Mouse (Mus musculus) heart, embryonic 11.5 days (tissue): ENCODE data around the gene Glyctk. TPM values are rescaled to one million over a fixed set of nuclear protein-coding genes. Genes with fewer than 3 reads are reported as not detected.
A peak's percentile ranks its signal among the peaks of the same experiment; 100 is the strongest.

ENCODE experiments used
- ATAC-seq: fragments of 200-750 bp; cut with Nextera tagmentation; replicated peaks from 2 replicates; pipeline ENCODE4 v1.8.0; 2017; ENCODE audit warnings: moderate library complexity; ENCODE audit not compliant: insufficient number of reproducible peaks, low FRiP score, low TSS enrichment
- H3K27ac ChIP-seq: fragments of 300-500 bp; sonication (generic); 2 replicates; pipeline ENCODE4 v1.5.1; 2014; ENCODE audit warnings: mild to moderate bottlenecking, low read depth, low read length
- H3K27me3 ChIP-seq: fragments of 300-500 bp; sonication (generic); 2 replicates; pipeline ENCODE4 v1.6.1; 2014; ENCODE audit warnings: mild to moderate bottlenecking, low read length, mixed read lengths; ENCODE audit not compliant: control insufficient read depth, insufficient read depth
- H3K36me3 ChIP-seq: fragments of 300-500 bp; sonication (generic); 2 replicates; pipeline ENCODE4 v1.6.1; 2014; ENCODE audit warnings: mild to moderate bottlenecking, low read length, moderate library complexity, mixed read lengths; ENCODE audit not compliant: control insufficient read depth, insufficient read depth
- H3K4me1 ChIP-seq: fragments of 300-500 bp; sonication (generic); 2 replicates; pipeline ENCODE4 v1.6.1; 2014; ENCODE audit warnings: low read length; ENCODE audit not compliant: control insufficient read depth, insufficient read depth
- H3K4me2 ChIP-seq: fragments of 300-500 bp; sonication (generic); 2 replicates; pipeline ENCODE4 v1.6.1; 2014; ENCODE audit warnings: mild to moderate bottlenecking, moderate library complexity
- H3K4me3 ChIP-seq: fragments of 300-500 bp; sonication (generic); 2 replicates; pipeline ENCODE4 v1.5.1; 2014; ENCODE audit warnings: low read depth, low read length
- H3K9ac ChIP-seq: fragments of 300-500 bp; sonication (generic); 2 replicates; pipeline ENCODE4 v1.6.1; 2014; ENCODE audit warnings: mild to moderate bottlenecking, low read depth, low read length, moderate library complexity
- H3K9me3 ChIP-seq: fragments of 300-500 bp; sonication (generic); replicated peaks from 2 replicates; pipeline ENCODE4 v1.6.1; 2016; ENCODE audit warnings: low read length; ENCODE audit not compliant: control insufficient read depth
- WGBS: fragments of 180-500 bp; shearing (Covaris S2); extraction: QIAGEN DNeasy Blood & Tissue Kit; methylation state at CpG from one replicate; pipeline ENCODE4 v1.1.7; 2014; ENCODE audit not compliant: insufficient replicate concordance; 5-methylcytosine and 5-hydroxymethylcytosine counted together
- polyA plus RNA-seq: library from polyadenylated mRNA; unstranded; fragments of >200 nt; fragmentation: Nextera tagmentation; extraction: Ambion mirVana; gene quantifications from 2 replicates; pipeline ENCODE4 v1.2.1, GENCODE M21; 2014

The Glyctk gene
- polyA plus RNA-seq, 1 experiment from 2014 or later: 0.57 TPM

DNA sequence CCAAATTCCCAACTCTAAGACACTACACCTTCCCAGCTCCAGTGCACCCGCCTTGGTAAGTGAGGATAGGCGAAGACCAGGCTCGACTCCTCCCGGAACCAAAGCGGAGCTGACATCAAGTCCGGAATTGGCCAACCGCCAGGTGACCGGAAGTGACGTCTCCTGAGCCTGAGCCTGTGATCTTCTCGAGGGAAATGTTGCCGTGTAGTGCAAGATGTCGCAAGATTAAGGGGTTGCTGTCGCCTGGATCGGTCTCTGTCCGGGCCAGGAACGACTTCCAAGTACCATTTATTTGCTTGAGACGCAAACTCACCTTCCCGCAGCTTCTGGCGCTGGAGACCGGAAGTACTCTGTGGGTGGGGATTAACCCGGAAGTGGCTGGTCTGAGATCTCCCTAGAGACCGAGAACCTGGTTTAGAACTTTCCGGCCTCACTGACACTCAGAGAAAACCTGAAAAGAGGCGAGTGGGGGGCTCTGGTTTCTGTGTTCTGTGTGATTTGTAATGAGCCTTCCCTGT, 1.9 kb upstream of the Glyctk start:
- no peaks in the 10 kb centered on the region for H3K27me3 ChIP-seq
- H3K4me3 ChIP-seq: peak overlapping the region; percentile 51
- no peaks in the 10 kb centered on the region for H3K9me3 ChIP-seq
- WGBS: 2% methylated on average over 24 of the region's 24 CpGs
- peak; percentile 84 for ATAC-seq
- H3K4me1 ChIP-seq: peaks cover 5% of the 10 kb centered on the region; the same call in 1 of the 2 replicates
- peak overlapping the region; percentile 84 for H3K27ac ChIP-seq
- H3K9ac ChIP-seq: peak overlapping the region; percentile 77
- H3K4me2 ChIP-seq: peak overlapping the region; percentile 69
- H3K36me3 ChIP-seq: no peaks in the 10 kb centered on the region

DNA sequence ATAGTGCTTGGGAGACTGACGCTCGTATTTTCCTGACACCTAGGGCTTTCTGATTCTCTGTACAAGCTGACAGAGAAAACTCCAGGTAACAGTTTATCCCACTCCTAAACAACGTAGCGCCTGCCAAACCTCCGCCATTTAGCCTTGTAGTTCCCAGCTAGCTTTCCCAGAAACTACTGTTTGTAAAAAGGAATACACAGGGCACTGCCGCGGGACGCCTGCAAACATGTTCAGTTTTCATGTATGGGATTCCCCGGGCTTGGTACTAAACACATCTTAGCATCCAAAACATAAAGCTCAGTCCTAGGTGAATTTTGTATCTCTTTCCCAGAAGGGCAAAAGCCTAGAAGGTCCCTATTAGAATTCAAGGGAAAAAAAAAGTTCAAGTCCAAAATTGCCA, 1.3 kb upstream of the Glyctk start:
- no peak for ATAC-seq
- Histone ChIP-seq H3K9ac (no peak overlapping the region), H3K9me3 (no peaks in the 10 kb centered on the region), H3K4me1 (peaks cover 5% of the 10 kb centered on the region; the same call in 1 of the 2 replicates), H3K27me3 (no peaks in the 10 kb centered on the region), H3K4me3 (no peak overlapping the region), H3K36me3 (no peaks in the 10 kb centered on the region), H3K27ac (no peak overlapping the region), H3K4me2 (peak overlapping the region; percentile 69)
- WGBS: 83% methylated on average over 9 of the region's 9 CpGs

DNA sequence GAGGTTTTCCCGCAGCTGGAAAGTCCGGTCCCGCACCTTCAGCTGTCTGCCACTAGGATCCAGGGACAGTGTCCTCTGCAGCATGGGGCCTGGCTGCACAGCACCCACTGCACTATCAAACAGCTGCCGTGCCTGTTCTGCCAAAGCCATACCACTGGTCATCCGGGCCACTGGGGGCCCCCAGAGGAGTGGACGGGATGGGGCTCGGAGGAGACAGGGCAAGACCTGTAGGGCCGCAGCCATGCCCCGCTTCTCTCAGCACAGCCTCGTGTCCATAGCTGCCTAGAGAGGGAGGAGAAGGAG, 364 bp downstream of the Glyctk start:
- Histone ChIP-seq H3K9me3 (no peaks in the 10 kb centered on the region), H3K4me1 (peaks cover 5% of the 10 kb centered on the region; the same call in 1 of the 2 replicates), H3K27me3 (peaks cover under 1% of the 10 kb centered on the region; the same call in 1 of the 2 replicates), H3K36me3 (no peaks in the 10 kb centered on the region), H3K27ac (no peak overlapping the region), H3K4me3 (no peak overlapping the region), H3K9ac (no peak overlapping the region), H3K4me2 (no peak overlapping the region)
- no peak for ATAC-seq
- WGBS: 83% methylated on average over 10 of the region's 10 CpGs

DNA sequence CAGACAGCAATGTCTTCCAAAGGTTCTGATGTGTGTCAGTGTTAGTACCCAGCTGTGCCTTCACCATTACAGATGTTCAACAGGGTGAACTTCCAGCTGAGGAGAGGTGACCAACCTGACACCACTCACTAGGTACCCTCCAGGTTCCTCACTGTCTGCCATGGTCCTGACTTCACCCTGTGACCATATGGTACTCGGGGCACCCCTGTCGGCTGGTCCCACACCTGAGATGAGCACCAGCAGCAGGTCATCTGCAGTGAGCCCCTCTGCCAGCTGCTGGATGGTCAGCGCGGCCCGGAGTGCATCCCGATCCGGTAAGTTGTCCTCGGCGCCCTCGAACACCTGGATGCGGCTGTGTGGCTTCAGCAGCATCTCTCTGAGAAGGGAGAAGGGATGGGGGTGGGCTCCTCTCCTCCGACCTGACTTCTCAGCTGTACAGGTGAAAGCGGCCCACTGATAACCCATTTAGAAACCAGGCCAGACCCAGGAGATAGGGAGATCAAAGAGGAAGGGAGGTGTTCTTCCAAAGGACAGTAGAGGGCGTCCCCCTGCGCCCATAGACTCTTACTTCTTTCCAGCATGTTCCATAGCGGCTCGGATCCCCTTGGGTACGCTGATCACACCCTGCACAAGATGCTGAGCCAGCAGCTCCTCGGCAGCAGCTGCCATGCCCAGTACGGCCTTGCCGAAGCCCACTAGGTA, 866 bp downstream of the Glyctk start:
- no peaks in the 10 kb centered on the region for H3K9me3 ChIP-seq
- no peak overlapping the region for H3K4me3 ChIP-seq
- peaks cover 3% of the 10 kb centered on the region; the same call in 1 of the 2 replicates for H3K27me3 ChIP-seq
- H3K36me3 ChIP-seq: no peaks in the 10 kb centered on the region
- no peak overlapping the region for H3K9ac ChIP-seq
- 78% methylated on average over 21 of the region's 21 CpGs for WGBS
- peaks cover 5% of the 10 kb centered on the region; the same call in 1 of the 2 replicates for H3K4me1 ChIP-seq
- H3K27ac ChIP-seq: no peak overlapping the region
- no peak overlapping the region for H3K4me2 ChIP-seq
- ATAC-seq: no peak

DNA sequence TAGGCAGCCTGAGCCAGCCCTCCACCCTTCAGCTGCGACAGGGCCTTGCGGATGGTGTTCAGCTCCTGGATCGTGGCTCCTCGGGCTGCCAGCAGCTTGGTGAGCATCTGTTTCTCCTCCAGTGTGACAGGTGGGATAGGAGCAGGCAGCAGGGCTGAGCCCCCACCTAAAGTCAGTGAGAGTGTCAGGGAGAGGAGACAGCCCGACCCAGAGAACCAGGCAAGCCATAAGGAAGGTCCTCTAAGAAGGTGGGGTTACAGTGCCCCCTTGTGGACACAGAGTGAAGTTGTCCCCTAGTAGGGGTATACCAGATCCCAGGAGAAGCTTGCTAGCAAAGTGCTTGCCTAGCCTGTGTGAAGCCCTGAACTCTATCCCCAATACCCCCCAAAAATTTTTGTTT, 1.5 kb downstream of the Glyctk start:
- Histone ChIP-seq H3K27ac (no peak overlapping the region), H3K9ac (no peak overlapping the region), H3K4me2 (no peak overlapping the region), H3K36me3 (no peaks in the 10 kb centered on the region), H3K4me1 (peaks cover 5% of the 10 kb centered on the region; the same call in 1 of the 2 replicates), H3K27me3 (peaks cover 3% of the 10 kb centered on the region), H3K9me3 (no peaks in the 10 kb centered on the region), H3K4me3 (no peak overlapping the region)
- WGBS: 56% methylated on average over 5 of the region's 5 CpGs
- ATAC-seq: no peak

DNA sequence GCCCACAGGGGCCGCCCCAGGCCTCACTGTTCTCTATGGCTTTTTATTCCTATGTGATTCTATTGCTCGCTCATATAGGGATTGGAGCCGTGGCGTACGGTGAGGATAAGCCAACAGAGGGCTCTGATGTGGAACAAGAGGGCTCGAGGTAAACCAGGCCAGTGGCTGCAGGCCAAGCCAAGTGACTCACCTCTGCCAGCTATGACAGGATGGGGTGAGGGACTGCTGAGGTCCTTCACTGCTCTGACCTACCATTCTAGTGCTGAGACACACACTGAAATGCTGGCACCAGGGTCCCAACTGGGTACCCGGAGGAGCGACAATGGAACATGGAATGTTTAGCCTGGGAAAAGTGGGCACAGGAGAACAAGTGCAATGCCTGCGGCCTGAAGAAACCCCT, 3.8 kb downstream of the Glyctk start:
- no peak for ATAC-seq
- H3K36me3 ChIP-seq: no peaks in the 10 kb centered on the region
- no peak overlapping the region for H3K4me2 ChIP-seq
- no peak overlapping the region for H3K27ac ChIP-seq
- WGBS: 82% methylated on average over 9 of the region's 9 CpGs
- H3K9ac ChIP-seq: no peak overlapping the region
- H3K4me3 ChIP-seq: no peak overlapping the region
- H3K4me1 ChIP-seq: no peaks in the 10 kb centered on the region
- H3K9me3 ChIP-seq: no peaks in the 10 kb centered on the region
- H3K27me3 ChIP-seq: peaks cover 25% of the 10 kb centered on the region

DNA sequence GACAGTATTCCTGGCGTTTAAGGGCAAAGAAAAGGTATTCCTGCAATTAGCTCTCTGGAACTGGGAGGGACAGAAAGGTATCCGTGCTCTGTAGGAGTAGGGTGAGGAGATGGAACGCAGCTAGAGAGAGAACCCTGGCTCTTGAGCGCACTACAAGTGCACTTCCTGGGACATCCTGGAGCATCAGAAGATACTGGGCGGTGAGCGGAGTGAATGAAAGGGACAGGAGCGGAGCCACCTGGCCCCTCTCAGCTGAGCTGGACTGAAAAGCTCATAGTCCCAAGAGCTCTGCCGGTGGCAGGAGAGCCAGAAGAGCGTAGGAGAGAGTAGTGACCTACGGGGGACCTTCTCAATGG, 8.6 kb downstream of the Glyctk start:
- Histone ChIP-seq H3K4me1 (peaks cover 6% of the 10 kb centered on the region), H3K4me3 (no peak overlapping the region), H3K9me3 (no peaks in the 10 kb centered on the region), H3K4me2 (no peak overlapping the region), H3K27me3 (peaks cover 54% of the 10 kb centered on the region), H3K27ac (no peak overlapping the region), H3K36me3 (no peaks in the 10 kb centered on the region), H3K9ac (no peak overlapping the region)
- no peak for ATAC-seq
- WGBS: 14% methylated on average over 10 of the region's 10 CpGs

DNA sequence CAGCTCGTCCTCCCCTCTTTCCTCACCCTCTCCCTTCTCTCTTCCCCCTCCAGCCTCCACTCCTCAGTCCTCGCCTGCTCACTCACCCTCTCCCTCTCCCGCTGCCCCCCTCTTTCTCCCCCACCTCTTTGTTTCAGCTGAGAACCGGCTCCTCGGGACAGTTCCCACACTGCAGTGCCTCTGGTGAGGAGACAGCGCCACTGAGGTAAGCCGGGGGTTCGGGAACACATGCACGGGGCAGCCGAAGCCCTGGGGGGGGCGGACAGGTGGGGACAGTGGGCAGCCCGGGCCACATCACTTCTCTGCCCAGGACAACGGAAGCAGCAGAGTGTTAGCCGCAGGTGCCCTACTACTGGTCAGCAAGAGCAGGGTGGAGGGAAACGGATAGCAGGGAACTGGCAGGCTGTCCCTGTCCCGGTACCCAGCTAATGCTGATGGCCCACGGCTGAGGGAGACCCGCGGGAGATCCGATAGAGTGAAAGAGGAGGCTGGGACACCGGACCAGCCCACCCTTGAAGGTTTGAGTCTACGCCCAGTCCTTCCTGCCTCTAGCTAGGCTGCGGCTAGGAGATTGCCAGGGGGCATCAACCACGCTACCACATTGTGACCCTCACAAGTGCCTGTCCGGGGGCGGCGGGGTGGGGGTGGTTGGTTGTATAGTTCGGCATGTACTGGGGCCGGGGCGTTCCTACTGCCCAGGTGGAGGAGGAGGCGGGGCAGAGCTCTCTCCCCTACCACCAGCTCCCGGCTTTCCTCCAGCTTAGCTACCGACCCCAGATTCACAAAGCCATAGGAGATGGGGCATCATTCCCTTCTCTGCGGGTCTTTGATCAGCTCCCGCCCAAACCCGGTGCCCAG, 9.2 kb downstream of the Glyctk start:
- Histone ChIP-seq H3K4me2 (peak overlapping the region; percentile 54), H3K27ac (no peak overlapping the region), H3K4me3 (peak overlapping the region; percentile 34), H3K9me3 (no peaks in the 10 kb centered on the region), H3K4me1 (peaks cover 6% of the 10 kb centered on the region), H3K9ac (peak overlapping the region; percentile 23; the same call in 1 of the 2 replicates), H3K27me3 (peaks cover 54% of the 10 kb centered on the region), H3K36me3 (no peaks in the 10 kb centered on the region)
- 2% methylated on average over 36 of the region's 36 CpGs for WGBS
- ATAC-seq: 0 out of 2 replicates have a peak, but pooled peaks have one; percentile 24
